Mouse (Mus musculus) intestine, postnatal 0 days (tissue): ENCODE measurements around the gene St14. TPM values are rescaled to one million over a fixed set of nuclear protein-coding genes. Genes with fewer than 3 reads are reported as not detected.

Experiments
- ATAC-seq: fragments of 200-750 bp; cut with Nextera tagmentation; 2 replicates; pipeline ENCODE4 v1.8.0; 2017; ENCODE audit warnings: mild to moderate bottlenecking, moderate TSS enrichment, moderate library complexity
- H3K27ac ChIP-seq: fragments of 300-500 bp; sonication (generic); 2 replicates; pipeline ENCODE4 v1.5.1; 2014; ENCODE audit warnings: mild to moderate bottlenecking, low read depth, low read length, moderate library complexity
- H3K27me3 ChIP-seq: fragments of 300-500 bp; sonication (generic); replicated peaks from 2 replicates; pipeline ENCODE4 v1.6.1; 2014; ENCODE audit warnings: low read length, mixed read lengths; ENCODE audit not compliant: control insufficient read depth, insufficient read depth
- H3K36me3 ChIP-seq: fragments of 300-500 bp; sonication (generic); 2 replicates; pipeline ENCODE4 v1.6.1; 2014; ENCODE audit warnings: mild to moderate bottlenecking, moderate library complexity; ENCODE audit not compliant: control insufficient read depth, insufficient read depth
- H3K4me1 ChIP-seq: fragments of 300-500 bp; sonication (generic); replicated peaks from 2 replicates; pipeline ENCODE4 v1.6.1; 2014; ENCODE audit warnings: antibody characterized with exemption, low read length, mixed read lengths; ENCODE audit not compliant: control insufficient read depth, insufficient read depth
- H3K4me2 ChIP-seq: fragments of 300-500 bp; sonication (generic); replicated peaks from 2 replicates; pipeline ENCODE4 v1.6.1; 2014; ENCODE audit warnings: low read depth, mild to moderate bottlenecking, moderate library complexity
- H3K4me3 ChIP-seq: fragments of 300-500 bp; sonication (generic); 2 replicates; pipeline ENCODE4 v1.5.1; 2014; ENCODE audit warnings: low read depth, low read length
- H3K9ac ChIP-seq: fragments of 300-500 bp; sonication (generic); 2 replicates; pipeline ENCODE4 v1.6.1; 2014; ENCODE audit warnings: mild to moderate bottlenecking, low read depth, low read length
- H3K9me3 ChIP-seq: fragments of 300-500 bp; sonication (generic); 2 replicates; pipeline ENCODE4 v1.6.1; 2016; ENCODE audit warnings: mixed run types; ENCODE audit not compliant: control insufficient read depth
- CTCF ChIP-seq: sonication (generic); IDR thresholded peaks from 2 replicates; pipeline ENCODE4 v1.5.1; 2016; ENCODE audit warnings: low read depth, mild to moderate bottlenecking, control low read depth, antibody characterized with exemption, moderate library complexity
- WGBS: fragments of 180-500 bp; shearing (Covaris S2); extraction: QIAGEN DNeasy Blood & Tissue Kit; methylation state at CpG from one replicate; pipeline ENCODE4 v1.1.7; 2014; 5-methylcytosine and 5-hydroxymethylcytosine counted together
- polyA plus RNA-seq: library from polyadenylated mRNA; unstranded; fragments of >200 nt; fragmentation: Nextera tagmentation; extraction: Ambion mirVana; gene quantifications from 2 replicates; pipeline ENCODE4 v1.2.1, GENCODE M21; 2015

Gene St14
- polyA plus RNA-seq, 1 experiment from 2014 or later = 63.4 TPM

DNA sequence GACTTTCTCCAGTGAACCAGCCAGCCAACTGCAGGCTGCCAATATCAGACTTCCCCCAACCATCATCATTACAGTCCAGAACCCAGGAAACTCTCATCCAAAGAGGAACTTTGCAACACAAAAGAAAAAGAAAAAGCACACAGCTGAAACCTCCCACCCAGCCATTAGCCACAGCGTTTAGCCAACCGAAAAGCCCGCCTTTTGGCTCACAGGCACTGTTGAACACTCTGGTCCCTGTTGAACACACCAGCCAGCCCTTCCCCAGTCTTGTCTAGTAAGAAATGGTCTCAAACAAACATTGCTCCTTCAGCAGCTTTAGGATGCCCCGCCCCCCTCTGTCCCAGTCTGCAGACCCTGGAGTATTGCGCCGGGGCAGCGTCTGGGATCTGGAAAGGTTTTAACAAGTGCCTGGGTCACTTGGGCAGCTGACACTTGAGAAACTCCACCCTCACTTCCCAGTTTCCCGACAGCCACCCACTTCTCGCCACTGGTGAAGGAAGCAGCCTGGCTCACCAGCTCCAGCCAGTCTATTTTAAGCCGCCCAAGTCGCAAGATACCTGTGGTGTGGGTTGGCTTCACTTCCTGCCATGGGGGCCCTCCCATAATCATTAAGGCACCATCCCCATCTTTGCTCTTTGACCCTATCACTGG lies 11.6 kb downstream of the St14 start:
- 31% methylated on average over 11 of the region's 11 CpGs for WGBS
- H3K4me2 ChIP-seq = peak overlapping the region; percentile 47
- H3K27ac ChIP-seq = peak overlapping the region; percentile 84
- TF ChIP-seq CTCF = no peak
- ATAC-seq = 0 out of 2 replicates have a peak, but pooled peaks have one; percentile 14
- no peak overlapping the region for H3K4me3 ChIP-seq
- no peak overlapping the region for H3K9ac ChIP-seq
- no peaks in the 10 kb centered on the region for H3K9me3 ChIP-seq
- H3K36me3 ChIP-seq = no peaks in the 10 kb centered on the region
- H3K4me1 ChIP-seq = peaks cover 15% of the 10 kb centered on the region
- H3K27me3 ChIP-seq = no peaks in the 10 kb centered on the region

GRCm38 (mm10) chr9:31119405-31119804 lies 12.2 kb downstream of the St14 start:
- H3K9ac ChIP-seq = no peak overlapping the region
- no peaks in the 10 kb centered on the region for H3K27me3 ChIP-seq
- no peak for TF ChIP-seq CTCF
- H3K9me3 ChIP-seq = no peaks in the 10 kb centered on the region
- H3K4me2 ChIP-seq = peak overlapping the region; percentile 47; the same call in 1 of the 2 replicates
- 38% methylated on average over 5 of the region's 5 CpGs for WGBS
- no peaks in the 10 kb centered on the region for H3K36me3 ChIP-seq
- peak overlapping the region; percentile 84 for H3K27ac ChIP-seq
- peak; percentile 10 for ATAC-seq
- H3K4me1 ChIP-seq = peaks cover 15% of the 10 kb centered on the region
- H3K4me3 ChIP-seq = no peak overlapping the region

DNA sequence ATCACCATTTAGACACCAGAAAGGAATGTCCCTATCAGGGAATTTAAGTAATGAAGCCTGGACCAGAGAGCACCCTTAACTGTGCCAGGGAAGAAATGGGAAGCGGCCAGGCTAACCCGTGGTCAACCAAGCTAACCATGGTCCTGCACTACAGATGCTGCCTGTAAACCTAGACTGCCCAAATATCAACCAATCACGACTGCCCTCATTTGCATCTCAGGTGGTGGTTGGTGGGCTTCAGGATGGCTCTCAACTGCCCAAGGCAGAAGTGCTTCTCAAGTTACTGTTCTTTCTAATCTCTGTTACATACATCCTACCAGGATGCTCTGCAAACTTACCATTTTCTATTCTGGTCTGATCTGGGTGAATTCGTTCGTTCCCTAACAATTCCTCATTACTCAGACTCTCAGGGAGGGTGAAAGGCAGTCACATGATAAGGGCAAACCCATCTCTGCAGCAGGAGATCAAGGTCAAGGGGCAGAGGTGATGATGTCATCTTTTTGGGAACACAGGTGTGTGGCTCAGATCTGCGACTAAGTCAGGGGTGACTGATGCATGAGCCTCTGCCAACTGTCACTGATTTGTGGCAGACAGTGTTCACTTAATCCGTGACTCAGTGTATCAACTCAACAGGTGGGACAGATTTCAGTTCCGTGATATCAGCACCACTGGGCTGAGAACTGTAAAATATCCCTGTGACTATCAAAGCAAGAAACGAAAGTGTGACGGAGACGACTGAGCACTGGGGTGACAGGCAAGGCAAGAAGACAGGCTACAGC lies 12.9 kb downstream of the St14 start:
- Histone ChIP-seq H3K4me1 (peaks cover 15% of the 10 kb centered on the region), H3K27ac (peak overlapping the region; percentile 84), H3K9me3 (no peaks in the 10 kb centered on the region), H3K4me3 (no peak overlapping the region), H3K4me2 (peak overlapping the region; percentile 47; the same call in 1 of the 2 replicates), H3K27me3 (no peaks in the 10 kb centered on the region), H3K9ac (no peak overlapping the region), H3K36me3 (no peaks in the 10 kb centered on the region)
- WGBS = 26% methylated on average over 11 of the region's 11 CpGs
- no peak for TF ChIP-seq CTCF
- peak; percentile 20 for ATAC-seq

DNA sequence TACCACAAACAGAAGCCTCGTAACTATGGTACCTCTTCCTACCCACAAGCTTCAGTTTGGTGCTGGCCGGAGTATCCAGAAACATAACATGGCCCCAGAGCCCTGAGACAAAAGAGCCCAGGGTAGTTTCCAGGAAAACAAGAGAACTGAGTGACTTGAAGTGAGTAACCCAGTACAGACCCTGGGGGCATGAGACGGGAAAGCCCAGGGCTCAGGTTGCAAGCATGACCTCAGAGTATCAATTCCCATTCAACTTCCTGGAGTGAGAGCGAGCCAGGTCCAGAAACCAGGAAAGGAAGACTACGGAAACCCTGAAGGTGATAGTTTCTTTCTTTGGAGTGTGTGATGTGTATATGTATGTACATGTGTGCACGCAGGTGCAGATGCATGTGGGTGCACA lies 14.2 kb downstream of the St14 start:
- H3K4me3 ChIP-seq = no peak overlapping the region
- no peak overlapping the region for H3K9ac ChIP-seq
- H3K27me3 ChIP-seq = no peaks in the 10 kb centered on the region
- WGBS = 61% methylated on average over 6 of the region's 6 CpGs
- no peak for TF ChIP-seq CTCF
- peak overlapping the region; percentile 27; the same call in 1 of the 2 replicates for H3K4me2 ChIP-seq
- no peaks in the 10 kb centered on the region for H3K36me3 ChIP-seq
- ATAC-seq = peak; percentile 40
- peaks cover 15% of the 10 kb centered on the region for H3K4me1 ChIP-seq
- peak overlapping the region; percentile 60 for H3K27ac ChIP-seq
- H3K9me3 ChIP-seq = no peaks in the 10 kb centered on the region

DNA sequence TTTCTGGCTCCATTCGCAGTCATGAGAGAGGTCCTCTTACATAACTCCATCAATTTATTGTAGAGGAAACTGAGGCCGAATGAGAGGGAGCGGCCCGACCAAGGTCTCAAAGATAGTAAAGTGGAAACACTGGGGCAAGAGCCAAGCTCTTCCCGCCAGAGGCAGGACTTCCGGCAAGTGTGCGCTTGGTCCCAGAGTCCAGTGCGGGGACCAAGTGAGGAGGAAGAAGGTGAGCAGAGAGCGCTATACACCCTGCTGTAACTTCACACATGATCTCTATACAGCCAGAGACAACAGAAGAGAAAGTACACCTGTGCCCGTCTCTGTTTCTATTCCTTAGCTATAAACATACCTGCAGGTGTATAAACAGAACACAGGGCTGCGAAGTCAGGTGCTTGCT lies 14.6 kb downstream of the St14 start:
- Histone ChIP-seq H3K9me3 (no peaks in the 10 kb centered on the region), H3K36me3 (no peaks in the 10 kb centered on the region), H3K27ac (peak overlapping the region; percentile 60), H3K4me3 (no peak overlapping the region), H3K4me1 (peaks cover 15% of the 10 kb centered on the region), H3K4me2 (peak overlapping the region; percentile 27; the same call in 1 of the 2 replicates), H3K9ac (no peak overlapping the region), H3K27me3 (no peaks in the 10 kb centered on the region)
- 47% methylated on average over 11 of the region's 11 CpGs for WGBS
- TF ChIP-seq CTCF = no peak
- ATAC-seq = peak; percentile 71

DNA sequence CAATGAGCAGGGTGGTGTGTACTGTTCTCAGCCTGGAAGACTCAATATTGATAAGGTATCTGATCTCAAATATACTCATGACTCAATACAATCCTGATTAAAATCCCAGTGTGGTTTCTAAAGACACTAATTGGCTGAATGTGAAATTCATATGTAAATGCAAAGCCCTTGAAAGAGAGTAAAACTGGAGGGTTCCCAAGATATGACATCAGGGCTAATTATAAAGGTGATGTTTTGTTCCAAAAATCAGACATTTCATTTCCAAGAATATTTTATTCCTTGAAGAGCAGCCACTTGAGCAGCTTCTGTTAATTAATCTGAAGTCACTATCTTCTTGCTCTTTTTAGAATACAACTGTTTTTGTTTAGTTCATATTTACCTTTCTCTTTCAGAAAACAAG lies 16.1 kb downstream of the St14 start:
- H3K27ac ChIP-seq = no peak overlapping the region
- no peak overlapping the region for H3K4me2 ChIP-seq
- H3K4me1 ChIP-seq = peaks cover 12% of the 10 kb centered on the region
- no peaks in the 10 kb centered on the region for H3K27me3 ChIP-seq
- no peak overlapping the region for H3K4me3 ChIP-seq
- H3K36me3 ChIP-seq = no peaks in the 10 kb centered on the region
- H3K9me3 ChIP-seq = no peaks in the 10 kb centered on the region
- no peak for TF ChIP-seq CTCF
- H3K9ac ChIP-seq = no peak overlapping the region
- no peak for ATAC-seq
